Mouse (Mus musculus): Measurements from ENCODE around the gene Hivep3. TPM values are rescaled to one million over a fixed set of nuclear protein-coding genes. Genes with fewer than 3 reads are reported as not detected.

Gene Hivep3
- polyA plus RNA-seq, 1 experiment from 2014 or later, result 8.9 TPM

GRCm38 (mm10) chr4:120048274-120048673 lies 314.7 kb downstream of the Hivep3 start:
- Histone ChIP-seq H3K27ac (no peak overlapping the region), H3K9ac (no peak overlapping the region), H3K4me1 (no peaks in the 10 kb centered on the region), H3K9me3 (replicated peaks) (no peaks in the 10 kb centered on the region), H3K27me3 (no peaks in the 10 kb centered on the region), H3K36me3 (no peaks in the 10 kb centered on the region), H3K4me2 (no peak overlapping the region), H3K4me3 (replicated peaks) (no peak overlapping the region)
- no peak for ATAC-seq (replicated peaks; ENCODE audit: low FRiP score)
- WGBS, result 81% methylated on average over 4 of the region's 4 CpGs

GRCm38 (mm10) chr4:120049857-120050256 lies 316.3 kb downstream of the Hivep3 start:
- Histone ChIP-seq H3K4me3 (replicated peaks) (no peak overlapping the region), H3K36me3 (no peaks in the 10 kb centered on the region), H3K4me2 (no peak overlapping the region), H3K27ac (no peak overlapping the region), H3K4me1 (no peaks in the 10 kb centered on the region), H3K9ac (no peak overlapping the region), H3K9me3 (replicated peaks) (no peaks in the 10 kb centered on the region), H3K27me3 (no peaks in the 10 kb centered on the region)
- ATAC-seq (replicated peaks; ENCODE audit: low FRiP score), result no peak
- WGBS, result 90% methylated on average over 3 of the region's 3 CpGs

DNA sequence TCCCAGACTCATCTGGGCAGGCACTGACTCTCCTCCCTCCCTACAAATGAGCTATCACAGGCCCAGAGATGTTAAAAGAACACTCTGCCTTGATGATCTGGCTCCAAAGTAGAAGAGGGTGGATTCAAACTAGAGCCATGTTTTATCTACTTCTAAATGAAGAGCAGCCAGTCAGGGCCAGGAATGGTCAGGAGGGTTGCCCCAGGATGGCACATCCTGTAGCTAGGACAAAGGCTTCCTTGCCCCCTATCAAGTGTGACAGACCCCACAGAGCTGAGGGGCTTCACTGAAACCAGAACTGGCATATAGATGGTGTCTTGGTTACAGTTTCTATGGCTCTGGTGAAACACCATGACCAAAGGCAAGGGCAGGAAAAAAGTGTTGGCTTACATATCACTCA lies 318.9 kb downstream of the Hivep3 start:
- Histone ChIP-seq H3K9me3 (replicated peaks) (no peaks in the 10 kb centered on the region), H3K36me3 (no peaks in the 10 kb centered on the region), H3K9ac (no peak overlapping the region), H3K4me1 (no peaks in the 10 kb centered on the region), H3K27me3 (no peaks in the 10 kb centered on the region), H3K4me2 (no peak overlapping the region), H3K4me3 (replicated peaks) (no peak overlapping the region), H3K27ac (no peak overlapping the region)
- no peak for ATAC-seq (replicated peaks; ENCODE audit: low FRiP score)

DNA sequence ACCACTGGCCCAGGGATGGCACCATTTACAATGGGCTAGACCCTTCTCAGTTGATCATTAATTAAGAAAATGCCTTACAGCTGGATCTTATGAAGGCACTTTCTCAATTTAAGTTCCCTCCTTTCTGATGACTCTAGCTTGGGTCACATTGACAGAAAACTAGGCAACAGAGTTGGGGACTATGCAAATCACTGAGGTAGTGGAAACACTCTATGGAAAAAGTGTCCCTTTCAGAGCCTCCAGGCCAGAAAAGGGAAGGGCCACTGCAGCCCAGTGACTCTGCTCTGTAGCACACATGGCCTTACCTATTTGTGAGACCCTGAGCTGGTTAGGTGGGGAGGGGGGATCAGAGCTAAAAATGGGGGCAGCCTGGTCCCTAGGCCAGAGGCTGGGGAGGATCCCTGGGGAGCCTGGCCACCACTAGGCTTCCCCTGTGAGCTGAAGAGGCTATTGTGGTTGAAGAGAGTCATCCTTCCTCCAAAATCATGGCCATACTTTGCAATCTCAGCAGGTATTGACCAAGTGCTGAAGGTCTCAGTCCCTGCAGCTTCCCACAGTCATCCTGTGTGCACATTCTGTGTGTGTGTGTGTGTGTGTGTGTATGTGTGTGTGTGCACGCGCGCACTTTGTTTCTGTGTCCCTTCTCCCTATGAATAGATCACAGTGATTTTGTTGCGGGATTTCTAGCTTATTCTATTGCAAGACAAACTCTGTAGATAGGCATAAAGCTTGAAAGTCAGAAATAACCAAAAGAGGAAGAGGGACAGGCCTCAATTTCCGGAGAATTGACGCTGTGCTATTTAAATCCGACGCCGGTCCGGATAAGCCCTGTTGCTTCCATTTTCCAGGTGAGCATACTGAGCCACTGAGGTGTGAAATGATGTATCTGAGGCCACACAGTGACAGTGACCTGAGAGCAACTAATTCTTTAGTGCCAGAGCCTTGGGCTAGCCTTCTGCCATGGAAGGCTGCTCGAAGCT lies 319.7 kb downstream of the Hivep3 start:
- Histone ChIP-seq H3K36me3 (no peaks in the 10 kb centered on the region), H3K4me3 (replicated peaks) (no peak overlapping the region), H3K4me1 (no peaks in the 10 kb centered on the region), H3K4me2 (no peak overlapping the region), H3K9ac (no peak overlapping the region), H3K27me3 (no peaks in the 10 kb centered on the region), H3K27ac (no peak overlapping the region), H3K9me3 (replicated peaks) (no peaks in the 10 kb centered on the region)
- WGBS, result 87% methylated on average over 11 of the region's 11 CpGs
- no peak for ATAC-seq (replicated peaks; ENCODE audit: low FRiP score)

- WGBS, result 43% methylated on average over 9 of the region's 9 CpGs
Measured at GRCm38 (mm10) chr4:120054145-120054544, 320.6 kb downstream of the Hivep3 start.

GRCm38 (mm10) chr4:120056451-120056850 lies 322.9 kb downstream of the Hivep3 start:
- ATAC-seq (replicated peaks; ENCODE audit: low FRiP score), result no peak
- H3K27ac ChIP-seq, result no peak overlapping the region
- H3K4me3 ChIP-seq (replicated peaks), result no peak overlapping the region
- H3K9ac ChIP-seq, result no peak overlapping the region
- H3K27me3 ChIP-seq, result 0 out of 2 replicates have a peak, but pooled peaks cover 5% of the 10 kb centered on the region
- no peaks in the 10 kb centered on the region for H3K9me3 ChIP-seq (replicated peaks)
- no peaks in the 10 kb centered on the region for H3K36me3 ChIP-seq
- no peaks in the 10 kb centered on the region for H3K4me1 ChIP-seq
- 93% methylated on average over 9 of the region's 9 CpGs for WGBS
- H3K4me2 ChIP-seq, result no peak overlapping the region

More at GRCm38 (mm10) chr4:120054145-120054544, 320.6 kb downstream of the Hivep3 start:
- Histone ChIP-seq H3K36me3 (no peaks in the 10 kb centered on the region), H3K27me3 (no peaks in the 10 kb centered on the region), H3K27ac (no peak overlapping the region), H3K9me3 (replicated peaks) (no peaks in the 10 kb centered on the region), H3K4me3 (replicated peaks) (no peak overlapping the region), H3K9ac (no peak overlapping the region), H3K4me2 (no peak overlapping the region), H3K4me1 (no peaks in the 10 kb centered on the region)
- ATAC-seq (replicated peaks; ENCODE audit: low FRiP score), result no peak

- ATAC-seq (replicated peaks; ENCODE audit: low FRiP score), result no peak
- Histone ChIP-seq H3K27ac (no peak overlapping the region), H3K9ac (no peak overlapping the region), H3K4me2 (no peak overlapping the region), H3K4me3 (replicated peaks) (no peak overlapping the region), H3K9me3 (replicated peaks) (no peaks in the 10 kb centered on the region), H3K27me3 (0 out of 2 replicates have a peak, but pooled peaks cover 5% of the 10 kb centered on the region), H3K36me3 (no peaks in the 10 kb centered on the region), H3K4me1 (0 out of 2 replicates have a peak, but pooled peaks cover 3% of the 10 kb centered on the region)
- WGBS, result 59% methylated on average over 8 of the region's 8 CpGs
Measured at GRCm38 (mm10) chr4:120057529-120057928, 323.9 kb downstream of the Hivep3 start.

GRCm38 (mm10) chr4:120058157-120058556 lies 324.6 kb downstream of the Hivep3 start:
- Histone ChIP-seq H3K27ac (no peak overlapping the region), H3K36me3 (no peaks in the 10 kb centered on the region), H3K9ac (no peak overlapping the region), H3K4me3 (replicated peaks) (no peak overlapping the region), H3K4me2 (no peak overlapping the region), H3K9me3 (replicated peaks) (no peaks in the 10 kb centered on the region), H3K27me3 (0 out of 2 replicates have a peak, but pooled peaks cover 5% of the 10 kb centered on the region), H3K4me1 (0 out of 2 replicates have a peak, but pooled peaks cover 3% of the 10 kb centered on the region)
- 94% methylated on average over 3 of the region's 3 CpGs for WGBS
- no peak for ATAC-seq (replicated peaks; ENCODE audit: low FRiP score)

- no peak overlapping the region for H3K4me3 ChIP-seq (replicated peaks)
- H3K27me3 ChIP-seq, result 0 out of 2 replicates have a peak, but pooled peaks cover 5% of the 10 kb centered on the region
- 77% methylated on average over 10 of the region's 10 CpGs for WGBS
- H3K9me3 ChIP-seq (replicated peaks), result no peaks in the 10 kb centered on the region
- no peaks in the 10 kb centered on the region for H3K36me3 ChIP-seq
- ATAC-seq (replicated peaks; ENCODE audit: low FRiP score), result no peak
- H3K9ac ChIP-seq, result no peak overlapping the region
- H3K27ac ChIP-seq, result no peak overlapping the region
- H3K4me2 ChIP-seq, result no peak overlapping the region
- 0 out of 2 replicates have a peak, but pooled peaks cover 3% of the 10 kb centered on the region for H3K4me1 ChIP-seq
Measured at GRCm38 (mm10) chr4:120058794-120059193, 325.2 kb downstream of the Hivep3 start.

DNA sequence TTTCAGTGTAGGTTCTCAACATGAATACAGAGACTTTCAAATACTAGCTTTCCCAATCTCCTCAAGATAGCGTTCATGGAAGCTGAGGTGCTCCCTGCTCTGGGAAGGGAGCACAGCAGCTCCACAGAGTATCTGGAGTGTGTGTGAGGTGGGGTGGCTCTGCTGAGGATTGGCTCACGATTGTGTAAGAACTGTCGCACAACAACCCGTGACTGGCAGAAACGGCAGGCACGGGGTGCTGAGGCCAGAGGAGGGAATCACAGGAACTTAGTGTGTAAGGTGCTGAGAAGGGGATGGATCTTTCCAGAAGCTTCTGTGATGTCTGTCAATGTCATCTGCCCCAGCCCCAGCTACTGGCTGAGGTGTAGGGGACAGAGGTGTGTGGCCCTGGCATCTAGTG lies 328.1 kb downstream of the Hivep3 start:
- H3K27ac ChIP-seq, result no peak overlapping the region
- 0 out of 2 replicates have a peak, but pooled peaks cover 3% of the 10 kb centered on the region for H3K4me1 ChIP-seq
- H3K4me2 ChIP-seq, result no peak overlapping the region
- WGBS, result 92% methylated on average over 6 of the region's 6 CpGs
- no peaks in the 10 kb centered on the region for H3K9me3 ChIP-seq (replicated peaks)
- H3K27me3 ChIP-seq, result 0 out of 2 replicates have a peak, but pooled peaks cover 5% of the 10 kb centered on the region
- H3K36me3 ChIP-seq, result no peaks in the 10 kb centered on the region
- no peak overlapping the region for H3K9ac ChIP-seq
- no peak overlapping the region for H3K4me3 ChIP-seq (replicated peaks)
- no peak for ATAC-seq (replicated peaks; ENCODE audit: low FRiP score)

GRCm38 (mm10) chr4:120062198-120062597 lies 328.6 kb downstream of the Hivep3 start:
- no peak for ATAC-seq (replicated peaks; ENCODE audit: low FRiP score)
- Histone ChIP-seq H3K9me3 (replicated peaks) (no peaks in the 10 kb centered on the region), H3K4me1 (peaks cover 4% of the 10 kb centered on the region; the same call in 1 of the 2 replicates), H3K27ac (no peak overlapping the region), H3K27me3 (0 out of 2 replicates have a peak, but pooled peaks cover 5% of the 10 kb centered on the region), H3K4me3 (replicated peaks) (no peak overlapping the region), H3K36me3 (no peaks in the 10 kb centered on the region), H3K4me2 (no peak overlapping the region), H3K9ac (no peak overlapping the region)
- 58% methylated on average over 6 of the region's 6 CpGs for WGBS

DNA sequence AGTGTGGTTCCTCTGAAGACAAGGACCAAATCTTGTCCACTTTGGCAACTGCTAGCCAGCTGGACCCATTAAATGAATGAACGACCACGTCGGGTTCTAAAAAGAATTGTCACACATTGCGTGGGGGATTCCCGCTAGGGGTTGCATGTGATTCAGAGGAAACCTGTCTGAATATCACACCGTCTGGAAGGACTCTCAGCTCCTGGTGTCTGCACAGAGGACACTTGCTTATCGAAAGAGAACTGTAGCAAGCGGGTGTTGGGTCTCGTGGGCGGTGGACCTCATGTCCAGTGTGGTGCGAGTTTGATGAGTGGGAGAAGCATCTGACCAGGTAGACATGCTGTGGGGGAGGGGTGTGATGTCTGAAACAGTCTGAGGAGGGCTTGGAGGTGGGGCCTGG lies 329.2 kb downstream of the Hivep3 start:
- Histone ChIP-seq H3K4me3 (replicated peaks) (no peak overlapping the region), H3K27me3 (0 out of 2 replicates have a peak, but pooled peaks cover 5% of the 10 kb centered on the region), H3K4me2 (no peak overlapping the region), H3K9ac (no peak overlapping the region), H3K9me3 (replicated peaks) (no peaks in the 10 kb centered on the region), H3K36me3 (no peaks in the 10 kb centered on the region), H3K4me1 (peaks cover 7% of the 10 kb centered on the region; the same call in 1 of the 2 replicates), H3K27ac (no peak overlapping the region)
- no peak for ATAC-seq (replicated peaks; ENCODE audit: low FRiP score)
- WGBS, result 76% methylated on average over 11 of the region's 11 CpGs

All from kidney, embryonic 15.5 days (tissue).